Mouse (Mus musculus): ENCODE results near the gene Smarca2. TPM values are rescaled to one million over a fixed set of nuclear protein-coding genes. Genes with fewer than 3 reads are reported as not detected.

Gene Smarca2
- polyA plus RNA-seq, 1 experiment from 2014 or later, result 29.6 TPM

GRCm38 (mm10) chr19:26601459-26601858 lies 3.4 kb upstream of the Smarca2 start:
- Histone ChIP-seq H3K4me1 (ENCODE audit: control insufficient read depth, insufficient read depth, low read length) (peaks cover 4% of the 10 kb centered on the region; the same call in 1 of the 2 replicates), H3K27me3 (ENCODE audit: control insufficient read depth, insufficient read depth, low read length) (no peaks in the 10 kb centered on the region), H3K36me3 (ENCODE audit: control insufficient read depth, insufficient read depth) (no peaks in the 10 kb centered on the region), H3K9ac (ENCODE audit: low read length) (no peak overlapping the region), H3K27ac (ENCODE audit: low read length) (no peak overlapping the region), H3K9me3 (replicated peaks; ENCODE audit: control insufficient read depth, low read length) (no peaks in the 10 kb centered on the region), H3K4me3 (ENCODE audit: low read length) (no peak overlapping the region), H3K4me2 (ENCODE audit: low read depth, low read length) (no peak overlapping the region)
- 61% methylated on average over 4 of the region's 4 CpGs for WGBS
- ATAC-seq (replicated peaks; ENCODE audit: extremely low read depth, insufficient read depth, low FRiP score), result no peak

- H3K4me1 ChIP-seq (ENCODE audit: control insufficient read depth, insufficient read depth, low read length), result peaks cover 10% of the 10 kb centered on the region
- H3K4me2 ChIP-seq (ENCODE audit: low read depth, low read length), result no peak overlapping the region; the same call in 1 of the 2 replicates
- ATAC-seq (replicated peaks; ENCODE audit: extremely low read depth, insufficient read depth, low FRiP score), result no peak
- no peak overlapping the region for H3K27ac ChIP-seq (ENCODE audit: low read length)
- WGBS, result 56% methylated on average over 2 of the region's 2 CpGs
- H3K9ac ChIP-seq (ENCODE audit: low read length), result no peak overlapping the region
- H3K4me3 ChIP-seq (ENCODE audit: low read length), result no peak overlapping the region
- H3K27me3 ChIP-seq (ENCODE audit: control insufficient read depth, insufficient read depth, low read length), result no peaks in the 10 kb centered on the region
- H3K9me3 ChIP-seq (replicated peaks; ENCODE audit: control insufficient read depth, low read length), result no peaks in the 10 kb centered on the region
- H3K36me3 ChIP-seq (ENCODE audit: control insufficient read depth, insufficient read depth), result no peaks in the 10 kb centered on the region
Measured at GRCm38 (mm10) chr19:26603296-26603860, 1.5 kb upstream of the Smarca2 start.

- WGBS, result 1% methylated on average over 36 of the region's 36 CpGs
- H3K27ac ChIP-seq (ENCODE audit: low read length), result peak overlapping the region; percentile 96
- peak; percentile 53 for ATAC-seq (replicated peaks; ENCODE audit: extremely low read depth, insufficient read depth, low FRiP score)
Measured at GRCm38 (mm10) chr19:26603906-26604754, 720 bp upstream of the Smarca2 start.

GRCm38 (mm10) chr19:26605438-26606320 lies 829 bp downstream of the Smarca2 start:
- H3K4me1 ChIP-seq (ENCODE audit: control insufficient read depth, insufficient read depth, low read length), result peaks cover 13% of the 10 kb centered on the region
- H3K36me3 ChIP-seq (ENCODE audit: control insufficient read depth, insufficient read depth), result no peaks in the 10 kb centered on the region
- no peaks in the 10 kb centered on the region for H3K9me3 ChIP-seq (replicated peaks; ENCODE audit: control insufficient read depth, low read length)
- H3K9ac ChIP-seq (ENCODE audit: low read length), result peak overlapping the region; percentile 84
- peak overlapping the region; percentile 68 for H3K27ac ChIP-seq (ENCODE audit: low read length)
- H3K4me3 ChIP-seq (ENCODE audit: low read length), result peak overlapping the region; percentile 82
- no peaks in the 10 kb centered on the region for H3K27me3 ChIP-seq (ENCODE audit: control insufficient read depth, insufficient read depth, low read length)
- no peak for ATAC-seq (replicated peaks; ENCODE audit: extremely low read depth, insufficient read depth, low FRiP score)
- WGBS, result under 1% methylated on average over 44 of the region's 44 CpGs
- H3K4me2 ChIP-seq (ENCODE audit: low read depth, low read length), result peak overlapping the region; percentile 94

More at GRCm38 (mm10) chr19:26603906-26604754, 720 bp upstream of the Smarca2 start:
- no peaks in the 10 kb centered on the region for H3K36me3 ChIP-seq (ENCODE audit: control insufficient read depth, insufficient read depth)
- peak overlapping the region; percentile 82 for H3K4me3 ChIP-seq (ENCODE audit: low read length)
- no peaks in the 10 kb centered on the region for H3K27me3 ChIP-seq (ENCODE audit: control insufficient read depth, insufficient read depth, low read length)
- H3K4me1 ChIP-seq (ENCODE audit: control insufficient read depth, insufficient read depth, low read length), result peaks cover 13% of the 10 kb centered on the region
- H3K9me3 ChIP-seq (replicated peaks; ENCODE audit: control insufficient read depth, low read length), result no peaks in the 10 kb centered on the region
- H3K9ac ChIP-seq (ENCODE audit: low read length), result peak overlapping the region; percentile 74
- H3K4me2 ChIP-seq (ENCODE audit: low read depth, low read length), result peak overlapping the region; percentile 66

GRCm38 (mm10) chr19:26606321-26607155 lies 1.7 kb downstream of the Smarca2 start:
- WGBS, result under 1% methylated on average over 59 of the region's 63 CpGs
- Histone ChIP-seq H3K4me3 (ENCODE audit: low read length) (peak overlapping the region; percentile 82), H3K36me3 (ENCODE audit: control insufficient read depth, insufficient read depth) (no peaks in the 10 kb centered on the region), H3K4me1 (ENCODE audit: control insufficient read depth, insufficient read depth, low read length) (peaks cover 13% of the 10 kb centered on the region), H3K27me3 (ENCODE audit: control insufficient read depth, insufficient read depth, low read length) (no peaks in the 10 kb centered on the region), H3K9ac (ENCODE audit: low read length) (peak overlapping the region; percentile 84), H3K9me3 (replicated peaks; ENCODE audit: control insufficient read depth, low read length) (no peaks in the 10 kb centered on the region), H3K4me2 (ENCODE audit: low read depth, low read length) (peak overlapping the region; percentile 94), H3K27ac (ENCODE audit: low read length) (peak overlapping the region; percentile 68)
- ATAC-seq (replicated peaks; ENCODE audit: extremely low read depth, insufficient read depth, low FRiP score), result peak; percentile 24

- peak overlapping the region; percentile 82 for H3K4me3 ChIP-seq (ENCODE audit: low read length)
- H3K4me2 ChIP-seq (ENCODE audit: low read depth, low read length), result peak overlapping the region; percentile 94
- peak overlapping the region; percentile 84 for H3K9ac ChIP-seq (ENCODE audit: low read length)
- under 1% methylated on average over 51 of the region's 56 CpGs for WGBS
- no peaks in the 10 kb centered on the region for H3K9me3 ChIP-seq (replicated peaks; ENCODE audit: control insufficient read depth, low read length)
- no peaks in the 10 kb centered on the region for H3K36me3 ChIP-seq (ENCODE audit: control insufficient read depth, insufficient read depth)
- H3K4me1 ChIP-seq (ENCODE audit: control insufficient read depth, insufficient read depth, low read length), result peaks cover 13% of the 10 kb centered on the region
- peak; percentile 14; the same call in 1 of the 2 replicates for ATAC-seq (replicated peaks; ENCODE audit: extremely low read depth, insufficient read depth, low FRiP score)
- H3K27me3 ChIP-seq (ENCODE audit: control insufficient read depth, insufficient read depth, low read length), result no peaks in the 10 kb centered on the region
- peak overlapping the region; percentile 68 for H3K27ac ChIP-seq (ENCODE audit: low read length)
Measured at GRCm38 (mm10) chr19:26607156-26607536, 2.3 kb downstream of the Smarca2 start.

GRCm38 (mm10) chr19:26607551-26608433 lies 2.9 kb downstream of the Smarca2 start:
- Histone ChIP-seq H3K36me3 (ENCODE audit: control insufficient read depth, insufficient read depth) (no peaks in the 10 kb centered on the region), H3K9ac (ENCODE audit: low read length) (peak overlapping the region; percentile 84), H3K4me3 (ENCODE audit: low read length) (peak overlapping the region; percentile 82), H3K4me1 (ENCODE audit: control insufficient read depth, insufficient read depth, low read length) (peaks cover 17% of the 10 kb centered on the region), H3K27ac (ENCODE audit: low read length) (peak overlapping the region; percentile 68), H3K4me2 (ENCODE audit: low read depth, low read length) (peak overlapping the region; percentile 94), H3K9me3 (replicated peaks; ENCODE audit: control insufficient read depth, low read length) (no peaks in the 10 kb centered on the region), H3K27me3 (ENCODE audit: control insufficient read depth, insufficient read depth, low read length) (no peaks in the 10 kb centered on the region)
- no peak for ATAC-seq (replicated peaks; ENCODE audit: extremely low read depth, insufficient read depth, low FRiP score)
- 2% methylated on average over 39 of the region's 39 CpGs for WGBS
